Mouse (Mus musculus): ENCODE measurements around the gene Poln. TPM values are rescaled to one million over a fixed set of nuclear protein-coding genes. Genes with fewer than 3 reads are reported as not detected.

Poln gene
- polyA plus RNA-seq, 1 experiment: 0.05 TPM

GRCm38 (mm10) chr5:33997051-33997741, 172.1 kb downstream of the Poln start:
- WGBS: 2% methylated on average over 80 of the region's 80 CpGs
- DNase-seq (ENCODE audit: low read depth, low spot score): no peak

- WGBS: 2% methylated on average over 54 of the region's 55 CpGs
- DNase-seq (ENCODE audit: low read depth, low spot score): no peak
These were observed 172.6 kb downstream of the Poln start for GRCm38 (mm10) chr5:33996694-33997045.

GRCm38 (mm10) chr5:33995843-33996693, 173.2 kb downstream of the Poln start, which contains the start of gene Nat8l:
Gene Nat8l, plus strand, starts transcription at chr5:33995984.
- under 1% methylated on average over 89 of the region's 90 CpGs for WGBS

GRCm38 (mm10) chr5:33994671-33995625, 174.3 kb downstream of the Poln start:
- no peak for DNase-seq (ENCODE audit: low read depth, low spot score)
- 41% methylated on average over 28 of the region's 28 CpGs for WGBS

More at GRCm38 (mm10) chr5:33995843-33996693, 173.2 kb downstream of the Poln start, which contains the start of gene Nat8l:
- DNase-seq (ENCODE audit: low read depth, low spot score): no peak

DNA sequence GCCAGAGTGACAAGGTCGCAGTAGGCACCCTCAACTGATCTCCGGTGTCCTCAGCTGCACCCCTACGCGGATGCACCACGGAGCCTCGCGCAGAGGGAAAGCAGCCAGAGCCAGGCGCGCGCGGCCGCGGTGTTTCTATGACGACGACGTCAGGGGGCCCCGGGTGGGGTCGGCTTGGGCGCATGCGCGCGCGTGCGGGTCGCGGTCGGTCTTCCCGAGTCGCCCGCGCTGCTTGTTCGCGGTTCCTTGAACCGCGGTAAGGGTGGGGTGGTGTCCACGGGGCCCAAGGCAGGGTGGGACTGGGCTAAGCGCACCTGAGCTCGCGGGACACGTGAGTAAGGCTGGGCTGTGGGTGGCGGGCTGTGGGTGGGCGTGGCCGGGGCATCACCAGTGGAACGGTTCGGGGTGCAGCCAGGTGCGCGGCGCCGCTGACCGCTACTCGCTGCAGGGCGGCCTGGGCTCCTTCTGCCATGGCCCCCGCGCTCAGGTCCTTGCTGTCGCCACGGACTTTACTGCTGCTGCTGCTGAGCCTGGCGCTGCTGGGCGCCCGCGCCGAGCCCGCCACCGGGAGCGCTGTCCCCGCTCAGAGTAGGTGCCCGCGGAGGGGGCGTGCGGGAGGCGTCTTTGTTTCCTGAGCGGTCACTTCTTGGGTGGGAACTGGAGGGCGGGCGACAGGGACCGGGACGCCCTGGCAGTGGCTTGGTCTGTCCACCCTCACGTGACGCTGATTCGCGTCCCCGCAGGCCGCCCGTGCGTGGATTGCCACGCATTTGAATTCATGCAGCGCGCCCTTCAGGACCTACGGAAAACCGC, 185.7 kb downstream of the Poln start, which contains the start of gene Gm1673:
Gene Gm1673 (plus strand): TSS at position 125 of the 813 bp plus-strand sequence.
- under 1% methylated on average over 88 of the region's 88 CpGs for WGBS
- DNase-seq (ENCODE audit: low read depth, low spot score): no peak

DNA sequence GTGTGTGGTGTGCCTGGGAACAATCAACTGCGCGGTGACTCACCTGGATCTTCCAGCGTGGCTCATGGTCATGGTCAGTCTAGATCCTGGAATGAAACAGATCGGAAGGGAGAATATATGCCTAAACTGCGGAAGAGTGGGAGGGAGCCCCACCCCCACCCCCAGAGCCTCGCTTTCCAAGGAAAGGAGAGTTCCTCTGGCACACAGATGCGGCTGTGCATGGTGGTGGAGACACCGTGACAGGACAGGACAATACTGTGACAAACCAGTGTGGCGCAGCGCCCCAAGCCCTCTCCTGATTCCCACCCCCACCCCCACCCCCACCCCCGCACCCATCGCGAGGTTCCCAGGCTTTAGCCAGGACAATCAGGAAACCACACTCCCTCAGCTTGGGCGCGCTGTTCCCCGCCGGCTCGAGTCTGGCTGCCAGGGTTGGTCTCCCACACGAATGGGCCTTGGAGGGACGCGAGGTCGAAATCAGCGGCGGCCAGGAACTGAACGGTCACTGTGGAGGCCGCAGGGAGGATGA, 186.5 kb downstream of the Poln start:
- DNase-seq (ENCODE audit: low read depth, low spot score): no peak
- WGBS: 6% methylated on average over 26 of the region's 26 CpGs

DNA sequence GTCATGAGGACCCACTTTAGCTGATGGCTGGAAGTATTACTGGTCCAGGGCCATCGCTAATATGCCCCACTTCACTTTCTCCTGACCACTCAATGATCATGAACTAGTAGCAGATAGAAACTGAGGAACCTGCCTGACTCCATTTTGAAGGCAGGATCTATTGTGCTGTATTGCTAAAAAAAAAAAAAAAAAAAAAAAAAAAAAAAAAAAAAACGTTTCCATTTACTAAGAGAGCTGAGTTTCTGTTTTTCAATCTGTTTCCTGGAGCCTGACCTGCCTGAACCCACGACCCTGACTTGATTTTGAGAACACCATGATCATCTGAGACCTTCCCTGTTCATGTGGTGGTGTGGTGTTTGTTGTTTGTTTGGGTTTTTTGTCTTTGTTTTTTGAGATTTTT, 193.0 kb downstream of the Poln start:
- no peak for DNase-seq (ENCODE audit: low read depth, low spot score)
- 30% methylated on average over 3 of the region's 3 CpGs for WGBS

DNA sequence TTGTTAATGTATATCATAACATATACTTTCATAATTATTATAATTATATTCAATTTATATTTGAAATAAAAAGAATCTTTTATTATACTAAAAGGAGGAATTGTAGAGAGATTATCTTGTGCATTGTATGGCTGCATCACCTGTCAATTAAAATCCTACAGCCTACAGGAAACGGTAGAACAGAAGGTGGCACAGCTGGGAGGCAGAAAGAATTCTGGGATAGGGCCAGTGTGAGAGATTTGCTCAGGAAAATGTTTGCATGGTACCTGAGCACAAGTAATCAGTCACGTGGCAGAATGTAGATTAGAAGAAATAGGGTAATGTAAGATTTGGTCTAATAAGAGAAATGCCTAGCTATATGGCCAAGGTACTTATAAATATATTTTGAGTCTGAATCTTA, 194.5 kb downstream of the Poln start:
- WGBS: 53% methylated on average over 2 of the region's 2 CpGs
- DNase-seq (ENCODE audit: low read depth, low spot score): no peak

DNA sequence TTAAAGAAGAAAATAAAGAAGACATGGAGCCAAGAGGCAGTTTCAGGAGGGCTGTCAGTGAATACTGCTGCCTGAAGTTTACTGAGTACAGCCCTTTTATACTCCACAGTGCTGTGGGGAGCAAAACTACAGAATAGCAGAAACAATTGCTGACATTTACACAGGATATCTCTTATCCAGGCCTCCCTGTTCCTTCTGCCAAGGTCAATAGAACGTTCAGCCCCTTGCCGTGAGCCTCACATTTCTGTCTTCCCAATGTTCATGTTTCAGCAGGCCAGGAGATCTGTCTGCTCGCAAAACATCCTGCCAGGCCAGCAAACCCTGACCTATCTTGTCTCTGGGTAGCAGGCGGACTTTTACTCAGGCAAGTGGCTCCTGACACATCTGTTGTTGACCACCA, 209.9 kb downstream of the Poln start:
- WGBS: 66% methylated on average over 4 of the region's 4 CpGs
- DNase-seq (ENCODE audit: low read depth, low spot score): no peak

Other genes starting within 250 kb of the Poln start
- gene Nelfa, start 233.0 kb downstream of the Poln start, polyA plus RNA-seq (2012; rRNA removed): 28.5 and 32.8 TPM in 2 replicates
- 3.7 and 4.3 TPM in 2 replicates for gene Gm1673, start 186.0 kb downstream of the Poln start, polyA plus RNA-seq (2012; rRNA removed)
- 0.47 and 0.61 TPM in 2 replicates for gene Nat8l, start 173.5 kb downstream of the Poln start, polyA plus RNA-seq (2012; rRNA removed)
- 0.77 and 0.97 TPM in 2 replicates for gene Haus3, start 79 bp upstream of the Poln start, polyA plus RNA-seq (2012; rRNA removed)
- 48.9 and 65.6 TPM in 2 replicates for gene Mxd4, start 18.3 kb upstream of the Poln start, polyA plus RNA-seq (2012; rRNA removed)
- gene Zfyve28, start 119.0 kb upstream of the Poln start, polyA plus RNA-seq (2012; rRNA removed): 0.57 and 1.9 TPM in 2 replicates
- not detected in 2 replicates for gene Cfap99, start 119.2 kb upstream of the Poln start, polyA plus RNA-seq (2012; rRNA removed)
- gene Rnf4, start 166.8 kb upstream of the Poln start, polyA plus RNA-seq (2012; rRNA removed): 60.4 and 62.9 TPM in 2 replicates
- 12.0 and 24.3 TPM in 2 replicates for gene Fam193a, start 200.5 kb upstream of the Poln start, polyA plus RNA-seq (2012; rRNA removed)

Measured in large intestine, adult 2 months (tissue).